Mouse (Mus musculus): ENCODE measurements around the gene Bmper.

GRCm38 (mm10) chr9:23488265-23488664 lies 265.4 kb downstream of the Bmper start:
- TF ChIP-seq CTCF (IDR thresholded peaks at IDR 0.05; ENCODE audit: borderline replicate concordance, insufficient read depth, low read length) (no peak), POLR2A (IDR thresholded peaks at IDR 0.05; ENCODE audit: low read depth, low read length) (no peak)

All from embryonic fibroblast, embryonic 13.5 days (primary cell).